In the genomic region with DNA sequence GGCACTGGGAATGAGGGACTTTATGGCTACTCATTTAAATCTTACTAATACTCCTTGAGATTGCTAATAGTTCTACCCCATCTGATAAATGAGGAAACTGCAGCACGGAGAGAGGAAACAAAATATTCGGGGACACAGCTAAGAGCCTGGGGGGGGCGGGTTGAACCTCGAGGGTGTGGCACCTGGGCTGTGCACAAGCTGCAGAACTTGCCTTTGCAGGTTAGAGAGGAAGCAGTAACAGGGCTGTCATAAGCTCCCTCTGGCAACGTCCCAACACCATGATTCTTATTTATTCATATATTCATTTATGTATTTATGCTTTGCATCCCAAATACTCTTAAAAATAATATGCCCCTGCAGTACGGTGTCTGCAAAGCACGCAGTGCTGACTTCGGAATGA, we compare ENCODE assay signal across 18 mouse cellular contexts.
"Had no signal": no experiment of that assay in that cellular context is flagged by ENCODE, and none has a peak within 500 bp of the region (broad histone marks: within the 10 kb centered on the region; RNA-seq: fewer than 3 reads in every experiment).

No protein-coding gene starts in this region.

- H3K36me3 ChIP-seq: kidney, embryonic 15.5 days; liver, embryonic 13.5 days; neural tube, embryonic 13.5 days; stomach, embryonic 15.5 days had no signal

- DNase-seq: kidney, adult 11 months; kidney, adult 8-10 months; kidney, postnatal 10 days; kidney, postnatal 36 days; layer of hippocampus, postnatal 36 days; liver, embryonic 13.5 days; lung, adult 2 months; lung, postnatal 14 days; lung, postnatal 4 days; retina, postnatal 1 day; right cerebral cortex, postnatal 25 days; spleen, adult 18-20 months; thymus, postnatal 25 days had no signal

- H3K4me1 ChIP-seq: kidney, embryonic 15.5 days; liver, embryonic 13.5 days; neural tube, embryonic 13.5 days; stomach, embryonic 15.5 days had no signal

- H3K4me3 ChIP-seq: kidney, embryonic 15.5 days; left cerebral cortex, adult 2 months; liver, embryonic 13.5 days; myocyte; neural tube, embryonic 13.5 days; stomach, embryonic 15.5 days had no signal

- H3K4me2 ChIP-seq: kidney, embryonic 15.5 days; liver, embryonic 13.5 days; neural tube, embryonic 13.5 days; stomach, embryonic 15.5 days had no signal

- H3K27me3 ChIP-seq: kidney, embryonic 15.5 days; liver, embryonic 13.5 days; neural tube, embryonic 13.5 days; stomach, embryonic 15.5 days had no signal

- H3K9ac ChIP-seq: kidney, embryonic 15.5 days; liver, embryonic 13.5 days; neural tube, embryonic 13.5 days; stomach, embryonic 15.5 days had no signal

- H3K9me3 ChIP-seq: kidney, embryonic 15.5 days; liver, embryonic 13.5 days; neural tube, embryonic 13.5 days; stomach, embryonic 15.5 days had no signal

- H3K27ac ChIP-seq: kidney, embryonic 15.5 days; left cerebral cortex, adult 2 months; liver, embryonic 13.5 days; neural tube, embryonic 13.5 days; stomach, embryonic 15.5 days had no signal
